Mouse (Mus musculus) small intestine, adult 2 months (tissue): ENCODE measurements around the gene Sorl1.

ENCODE experiments used
- CTCF ChIP-seq: fragments of 200-500 bp; IDR thresholded peaks from 2 replicates; pipeline ENCODE4 v1.5.1; 2012; ENCODE audit warnings: low read depth, mild to moderate bottlenecking, control low read depth, inconsistent platforms, low read length, moderate library complexity, mixed read lengths; ENCODE audit not compliant: insufficient replicate concordance, insufficient read length; ENCODE audit errors: extremely low read depth
- POLR2A ChIP-seq: fragments of 200-500 bp; IDR thresholded peaks from 2 replicates; pipeline ENCODE4 v1.6.1; 2012; ENCODE audit warnings: low read depth, mild to moderate bottlenecking, control low read depth, inconsistent platforms, low read length, moderate library complexity

DNA sequence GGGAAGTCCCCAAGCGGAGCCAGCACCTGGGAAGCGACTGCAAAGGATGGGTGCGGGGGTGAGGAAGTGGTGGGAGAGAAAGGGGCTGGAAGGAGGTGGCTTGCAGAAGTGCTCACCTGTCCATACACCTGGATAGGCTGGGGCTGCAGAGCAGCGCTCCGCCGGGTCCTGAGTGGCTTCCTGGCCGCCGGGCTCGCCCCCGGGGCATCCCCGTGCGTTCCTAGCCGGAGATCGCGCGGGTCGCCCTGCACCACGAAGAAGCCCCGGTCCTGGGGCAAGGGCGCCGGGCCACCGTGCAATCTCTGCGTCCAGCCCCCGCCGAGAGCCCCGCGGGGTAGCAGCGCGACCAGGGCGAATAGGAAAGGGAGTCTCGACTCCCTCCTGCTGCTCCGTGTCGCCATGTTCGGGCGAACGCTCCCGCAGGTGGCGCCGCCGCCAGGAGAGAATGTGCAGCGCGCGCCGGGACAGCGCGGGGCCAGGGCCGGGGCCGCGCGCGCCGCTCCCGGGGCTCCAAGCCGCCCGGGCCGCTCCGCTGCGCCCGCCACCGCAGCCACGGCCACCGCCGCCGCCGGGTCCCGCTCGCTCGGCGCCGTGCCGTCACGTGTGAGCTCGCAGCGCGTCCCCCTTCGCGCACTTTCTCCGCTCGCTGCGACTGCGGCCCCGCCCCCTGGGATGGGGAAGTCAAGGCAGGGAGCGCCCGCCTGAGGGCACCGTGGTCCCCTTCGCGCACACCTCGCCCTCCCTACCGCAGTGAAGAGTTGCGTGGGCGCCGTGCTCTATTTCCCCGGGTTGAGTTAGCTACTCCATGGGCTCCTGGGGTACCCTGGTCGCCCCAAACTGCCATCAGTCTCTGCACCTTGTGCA lies at the start of gene Sorl1:
- TF ChIP-seq CTCF (peak; percentile 41; the same call in 1 of the 2 replicates), POLR2A (no peak)
